Mouse (Mus musculus) lung, postnatal 0 days (tissue): ENCODE measurements around the gene Elovl7.

Experiments
- CTCF ChIP-seq: IDR thresholded peaks from 2 replicates; pipeline ENCODE4 v1.5.1; 2016; ENCODE audit warnings: antibody characterized with exemption, mild to moderate bottlenecking
- EP300 ChIP-seq: IDR thresholded peaks from 2 replicates; pipeline ENCODE4 v1.6.1; 2016; ENCODE audit warnings: antibody characterized with exemption, mild to moderate bottlenecking, control low read depth

- TF ChIP-seq EP300, result no peak
- no peak for TF ChIP-seq CTCF
Observed at GRCm38 (mm10) chr13:108287953-108288352, 73.7 kb downstream of the Elovl7 start.
